Mouse (Mus musculus) liver, adult 2 months (tissue): ENCODE results near the gene St6galnac3. TPM values are rescaled to one million over a fixed set of nuclear protein-coding genes. Genes with fewer than 3 reads are reported as not detected.

Source experiments
- DNase-seq: peaks from one replicate; pipeline ENCODE4 v3.0.0-alpha.2; 2011; ENCODE audit warnings: low read depth, low spot score; ENCODE audit errors: extremely low read depth
- H3K27ac ChIP-seq: fragments of 200-500 bp; replicated peaks from 2 replicates; pipeline ENCODE4 v1.5.1; 2012; ENCODE audit warnings: low read depth, mild to moderate bottlenecking, control low read depth, inconsistent platforms, low read length; ENCODE audit not compliant: insufficient read depth
- H3K27me3 ChIP-seq: fragments of 200-500 bp; 2 replicates; pipeline ENCODE4 v1.6.1; 2012; ENCODE audit warnings: mild to moderate bottlenecking, moderate library complexity, low read length, inconsistent platforms; ENCODE audit not compliant: control insufficient read depth, insufficient read depth
- H3K36me3 ChIP-seq: fragments of 200-500 bp; 2 replicates; pipeline ENCODE4 v1.6.1; 2012; ENCODE audit warnings: low read length, inconsistent platforms; ENCODE audit not compliant: control insufficient read depth, insufficient read depth
- H3K4me1 ChIP-seq: fragments of 200-500 bp; 2 replicates; pipeline ENCODE4 v1.6.1; 2011; ENCODE audit warnings: low read length; ENCODE audit not compliant: control insufficient read depth, insufficient read depth
- H3K4me3 ChIP-seq: fragments of 200-500 bp; 2 replicates; pipeline ENCODE4 v1.5.1; 2011; ENCODE audit warnings: low read depth, mild to moderate bottlenecking, control low read depth, low read length, moderate library complexity; ENCODE audit not compliant: insufficient read depth
- H3K79me2 ChIP-seq: fragments of 200-500 bp; 2 replicates; pipeline ENCODE4 v1.6.1; 2012; ENCODE audit warnings: inconsistent platforms, mild to moderate bottlenecking, low read length, moderate library complexity; ENCODE audit not compliant: control insufficient read depth, insufficient read depth
- H3K9ac ChIP-seq: fragments of 200-500 bp; 2 replicates; pipeline ENCODE4 v1.6.1; 2012; ENCODE audit warnings: low read depth, mild to moderate bottlenecking, control low read depth, inconsistent platforms, low read length
- CTCF ChIP-seq: fragments of 200-500 bp; IDR thresholded peaks from 2 replicates; pipeline ENCODE4 v1.5.1; 2011; ENCODE audit warnings: low read depth, low read length, control low read depth
- POLR2A ChIP-seq: fragments of 200-500 bp; IDR thresholded peaks from 2 replicates; pipeline ENCODE4 v1.6.1; 2011; ENCODE audit warnings: low read length, control low read depth; ENCODE audit not compliant: insufficient read depth; ENCODE audit errors: extremely low read depth
- WGBS: fragments of 180-500 bp; shearing (Covaris S2); methylation state at CpG from one replicate; pipeline ENCODE4 v1.1.7; 2018; 5-methylcytosine and 5-hydroxymethylcytosine counted together
- polyA plus RNA-seq: library from polyadenylated mRNA; depleted of rRNA; stranded (reverse); fragments of >200 nt; gene quantifications from 2 replicates; pipeline ENCODE4 v1.2.3, GENCODE M21; 2012
- total RNA-seq: library from RNA; depleted of rRNA; stranded (reverse); fragments of >200 nt; gene quantifications from 2 replicates; pipeline ENCODE4 v1.2.3, GENCODE M21; 2014

The St6galnac3 gene
- total and polyA plus RNA-seq, 2 experiments = 0.24 to 0.83 TPM

GRCm38 (mm10) chr3:153383656-153384055 is 341.3 kb downstream of the St6galnac3 start:
- H3K27me3 ChIP-seq = no peaks in the 10 kb centered on the region

DNA sequence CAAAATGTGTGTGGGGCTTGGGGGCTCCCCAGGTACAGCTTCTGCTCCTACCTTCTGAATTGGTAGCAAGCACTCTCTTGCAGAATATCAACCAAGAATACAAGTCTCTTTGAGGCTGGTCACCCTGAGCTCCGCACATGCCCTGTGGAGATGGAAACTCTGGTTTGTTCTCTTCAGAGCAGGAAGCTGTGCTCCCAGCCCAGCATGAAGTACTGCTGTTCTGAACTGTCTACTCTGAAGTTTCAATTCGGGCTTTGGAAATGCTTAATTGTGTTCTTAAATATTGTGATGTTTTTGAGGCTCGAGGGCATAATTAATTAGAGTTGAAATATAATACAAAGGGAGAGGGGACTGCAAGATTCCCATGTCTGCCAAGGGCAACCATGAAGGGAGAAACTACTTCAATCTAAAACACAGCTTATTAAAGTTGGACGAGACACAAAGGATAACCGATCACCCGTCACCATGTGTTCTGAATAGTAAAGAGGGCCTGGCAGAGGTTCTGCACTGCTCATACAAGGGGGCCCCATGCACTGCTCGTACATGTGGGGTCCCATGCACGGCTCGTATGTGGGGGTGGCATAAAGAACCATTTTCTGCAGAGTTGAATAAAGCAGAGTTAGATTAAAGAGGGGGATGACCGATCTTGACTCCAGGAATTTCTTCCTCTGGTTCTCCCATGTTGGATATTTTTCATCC is 359.8 kb downstream of the St6galnac3 start:
- DNase-seq = no peak
- H3K27me3 ChIP-seq = no peaks in the 10 kb centered on the region
- WGBS = 89% methylated on average over 10 of the region's 10 CpGs
- TF ChIP-seq POLR2A (no peak), CTCF (no peak)
- H3K9ac ChIP-seq = no peak overlapping the region
- H3K27ac ChIP-seq = no peak overlapping the region
- no peaks in the 10 kb centered on the region for H3K79me2 ChIP-seq
- no peaks in the 10 kb centered on the region for H3K36me3 ChIP-seq
- no peak overlapping the region for H3K4me3 ChIP-seq
- no peaks in the 10 kb centered on the region for H3K4me1 ChIP-seq

More at GRCm38 (mm10) chr3:153383656-153384055, 341.3 kb downstream of the St6galnac3 start:
- TF ChIP-seq CTCF = no peak
- TF ChIP-seq POLR2A = no peak
- H3K9ac ChIP-seq = no peak overlapping the region
- no peaks in the 10 kb centered on the region for H3K4me1 ChIP-seq
- H3K27ac ChIP-seq = no peak overlapping the region
- H3K79me2 ChIP-seq = no peaks in the 10 kb centered on the region
- WGBS = 91% methylated on average over 2 of the region's 2 CpGs
- DNase-seq = no peak
- H3K4me3 ChIP-seq = no peak overlapping the region
- H3K36me3 ChIP-seq = no peaks in the 10 kb centered on the region

DNA sequence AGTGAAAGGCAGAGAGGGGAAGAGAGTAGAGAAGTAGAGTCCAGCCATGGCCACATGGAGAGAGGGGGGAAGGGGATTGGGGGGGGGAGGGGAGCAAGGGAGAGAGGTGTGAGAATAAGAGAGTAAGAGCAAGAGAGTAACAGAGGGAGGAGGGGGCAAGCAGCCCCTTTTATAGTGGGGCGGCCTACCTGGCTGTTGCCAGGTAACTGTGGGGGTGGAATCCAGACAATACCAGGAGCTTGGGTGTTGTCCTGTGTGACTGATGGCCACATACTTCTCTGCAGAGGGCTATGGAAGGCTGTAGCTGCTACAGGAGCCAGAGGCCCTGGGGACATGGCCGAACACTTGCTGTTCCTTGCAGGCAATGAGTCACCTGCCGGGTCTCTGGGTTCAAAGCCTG is 360.6 kb downstream of the St6galnac3 start:
- Histone ChIP-seq H3K4me3 (no peak overlapping the region), H3K36me3 (no peaks in the 10 kb centered on the region), H3K4me1 (no peaks in the 10 kb centered on the region), H3K9ac (no peak overlapping the region), H3K27ac (no peak overlapping the region), H3K27me3 (no peaks in the 10 kb centered on the region), H3K79me2 (no peaks in the 10 kb centered on the region)
- WGBS = 100% methylated on average over 3 of the region's 3 CpGs
- TF ChIP-seq CTCF (no peak), POLR2A (no peak)
- no peak for DNase-seq

- Histone ChIP-seq H3K4me3 (no peak overlapping the region), H3K27ac (no peak overlapping the region), H3K27me3 (no peaks in the 10 kb centered on the region), H3K36me3 (no peaks in the 10 kb centered on the region), H3K9ac (no peak overlapping the region), H3K4me1 (no peaks in the 10 kb centered on the region), H3K79me2 (no peaks in the 10 kb centered on the region)
- no peak for TF ChIP-seq CTCF
- TF ChIP-seq POLR2A = no peak
- WGBS = 95% methylated on average over 3 of the region's 3 CpGs
- DNase-seq = no peak
Observed at GRCm38 (mm10) chr3:153359966-153360365, 365.0 kb downstream of the St6galnac3 start.

DNA sequence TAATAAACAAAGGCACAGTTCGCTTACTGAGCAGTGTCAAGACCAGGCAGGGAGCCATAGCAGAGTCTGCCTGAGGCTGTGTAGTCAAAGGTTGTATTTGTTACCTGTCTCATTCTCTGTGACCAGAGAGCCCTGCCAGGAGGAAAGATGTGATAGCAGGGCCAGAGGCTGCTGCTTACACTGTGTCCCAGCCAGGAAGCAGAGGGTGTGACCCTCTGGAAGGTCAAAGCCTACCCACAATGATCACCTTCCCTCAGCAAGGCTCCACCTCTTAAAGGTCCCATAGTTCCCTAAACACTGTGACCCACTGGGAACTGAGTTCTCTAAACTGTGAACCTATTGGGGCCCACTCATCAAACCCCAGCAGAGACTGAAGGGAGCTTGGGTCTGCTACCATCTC is 368.9 kb downstream of the St6galnac3 start:
- no peak overlapping the region for H3K9ac ChIP-seq
- TF ChIP-seq CTCF (no peak), POLR2A (no peak)
- no peak overlapping the region for H3K27ac ChIP-seq
- 59% methylated on average over 1 of the region's 1 CpGs for WGBS
- DNase-seq = no peak
- H3K4me1 ChIP-seq = no peaks in the 10 kb centered on the region
- H3K4me3 ChIP-seq = no peak overlapping the region
- no peaks in the 10 kb centered on the region for H3K27me3 ChIP-seq
- H3K36me3 ChIP-seq = no peaks in the 10 kb centered on the region
- H3K79me2 ChIP-seq = no peaks in the 10 kb centered on the region

GRCm38 (mm10) chr3:153354988-153355297 is 370.0 kb downstream of the St6galnac3 start:
- no peak for DNase-seq
- H3K79me2 ChIP-seq = no peaks in the 10 kb centered on the region
- H3K4me3 ChIP-seq = no peak overlapping the region
- no peaks in the 10 kb centered on the region for H3K4me1 ChIP-seq
- H3K36me3 ChIP-seq = no peaks in the 10 kb centered on the region
- WGBS = 84% methylated on average over 3 of the region's 3 CpGs
- no peaks in the 10 kb centered on the region for H3K27me3 ChIP-seq
- H3K9ac ChIP-seq = no peak overlapping the region
- H3K27ac ChIP-seq = no peak overlapping the region
- TF ChIP-seq CTCF (no peak), POLR2A (no peak)
